Mouse (Mus musculus): Measurements from ENCODE around the gene Galntl6.
"Not testable (repeated sequence)": the region's sequence is repeated elsewhere in the genome, so short reads cannot be mapped to it uniquely, and the experiment has no call there.

Gene Galntl6

GRCm38 (mm10) chr8:57776723-57777122 lies 1135.7 kb downstream of the Galntl6 start:
- no peak for DNase-seq (ENCODE audit: low read depth in 1 of 2, low spot score in 2 of 2)

GRCm38 (mm10) chr8:57772732-57773265 lies 1139.6 kb downstream of the Galntl6 start:
- DNase-seq (ENCODE audit: low read depth in 1 of 2, low spot score in 2 of 2) = no peak

- no peak for DNase-seq (ENCODE audit: low read depth in 1 of 2, low spot score in 2 of 2)
Observed at GRCm38 (mm10) chr8:57767541-57767940, 1144.9 kb downstream of the Galntl6 start.

- no peak for DNase-seq (ENCODE audit: low read depth in 1 of 2, low spot score in 2 of 2)
Observed at GRCm38 (mm10) chr8:57766471-57767065, 1145.9 kb downstream of the Galntl6 start.

GRCm38 (mm10) chr8:57765726-57766351 lies 1146.6 kb downstream of the Galntl6 start:
- DNase-seq (ENCODE audit: low read depth in 1 of 2, low spot score in 2 of 2) = no peak

GRCm38 (mm10) chr8:57765192-57765591 lies 1147.2 kb downstream of the Galntl6 start:
- DNase-seq (ENCODE audit: low read depth in 1 of 2, low spot score in 2 of 2) = no peak

- not testable (repeated sequence) for DNase-seq (ENCODE audit: low read depth in 1 of 2, low spot score in 2 of 2)
Observed at GRCm38 (mm10) chr8:57762622-57763021, 1149.8 kb downstream of the Galntl6 start.

GRCm38 (mm10) chr8:57760921-57761320 lies 1151.5 kb downstream of the Galntl6 start:
- DNase-seq (ENCODE audit: low read depth in 1 of 2, low spot score in 2 of 2) = no peak

GRCm38 (mm10) chr8:57758857-57759256 lies 1153.6 kb downstream of the Galntl6 start:
- DNase-seq (ENCODE audit: low read depth in 1 of 2, low spot score in 2 of 2) = no peak

- DNase-seq (ENCODE audit: low read depth in 1 of 2, low spot score in 2 of 2) = no peak
Observed at GRCm38 (mm10) chr8:57757476-57757875, 1155.0 kb downstream of the Galntl6 start.

GRCm38 (mm10) chr8:57754066-57754465 lies 1158.4 kb downstream of the Galntl6 start:
- no peak for DNase-seq (ENCODE audit: low read depth in 1 of 2, low spot score in 2 of 2)

- DNase-seq (ENCODE audit: low read depth in 1 of 2, low spot score in 2 of 2) = no peak
Observed at GRCm38 (mm10) chr8:57743636-57744035, 1168.8 kb downstream of the Galntl6 start.

- DNase-seq (ENCODE audit: low read depth in 1 of 2, low spot score in 2 of 2) = no peak
Observed at GRCm38 (mm10) chr8:57741983-57742382, 1170.5 kb downstream of the Galntl6 start.

- DNase-seq (ENCODE audit: low read depth in 1 of 2, low spot score in 2 of 2) = no peak
Observed at GRCm38 (mm10) chr8:57741309-57741708, 1171.1 kb downstream of the Galntl6 start.

- DNase-seq (ENCODE audit: low read depth in 1 of 2, low spot score in 2 of 2) = no peak
Observed at GRCm38 (mm10) chr8:57737281-57737680, 1175.2 kb downstream of the Galntl6 start.

- no peak for DNase-seq (ENCODE audit: low read depth in 1 of 2, low spot score in 2 of 2)
Observed at GRCm38 (mm10) chr8:57732795-57733194, 1179.6 kb downstream of the Galntl6 start.

GRCm38 (mm10) chr8:57731666-57732065 lies 1180.8 kb downstream of the Galntl6 start:
- DNase-seq (ENCODE audit: low read depth in 1 of 2, low spot score in 2 of 2) = no peak

GRCm38 (mm10) chr8:57728276-57728675 lies 1184.2 kb downstream of the Galntl6 start:
- DNase-seq (ENCODE audit: low read depth in 1 of 2, low spot score in 2 of 2) = no peak

- no peak for DNase-seq (ENCODE audit: low read depth in 1 of 2, low spot score in 2 of 2)
Observed at GRCm38 (mm10) chr8:57724843-57725627, 1187.4 kb downstream of the Galntl6 start.
